Mouse (Mus musculus) layer of hippocampus, adult 18-20 months (tissue): Measurements from ENCODE around the gene Abhd10. TPM values are rescaled to one million over a fixed set of nuclear protein-coding genes. Genes with fewer than 3 reads are reported as not detected.

Source experiments
- DNase-seq, 2 experiments: peaks; one replicate each; pipeline ENCODE4 v3.0.0; 2022; ENCODE audit warnings: low spot score in 2 of 2
- total RNA-seq, 2 experiments: library from RNA; stranded (reverse); gene quantifications; 2 replicates each; pipeline ENCODE4 v1.2.3; 2021

The Abhd10 gene
- total RNA-seq, 2 experiments from 2014 or later, result 18.0 to 20.5 TPM

- DNase-seq, result no peak
These were observed 13.6 kb downstream of the Abhd10 start for GRCm38 (mm10) chr16:45729163-45729562.

- DNase-seq, result no peak
These were observed 18.0 kb downstream of the Abhd10 start for GRCm38 (mm10) chr16:45724742-45725102.

- DNase-seq, result peak; percentile 69 to 82
These were observed 18.6 kb downstream of the Abhd10 start, which contains the start of gene Tagln3 for GRCm38 (mm10) chr16:45724061-45724741. Gene Tagln3 (minus strand): TSS chr16:45724608.

GRCm38 (mm10) chr16:45723172-45723901, 19.4 kb downstream of the Abhd10 start:
- peak in 1 of 2 experiments; percentile 40 for DNase-seq

- peak; percentile 49 to 71 for DNase-seq
These were observed 20.2 kb downstream of the Abhd10 start for GRCm38 (mm10) chr16:45722460-45722951.

GRCm38 (mm10) chr16:45720022-45720630, 22.6 kb downstream of the Abhd10 start:
- no peak for DNase-seq

- DNase-seq, result no peak
These were observed 24.5 kb downstream of the Abhd10 start for GRCm38 (mm10) chr16:45718296-45718695.

GRCm38 (mm10) chr16:45714489-45715150, 28.1 kb downstream of the Abhd10 start:
- DNase-seq, result no peak

- DNase-seq, result no peak
These were observed 28.9 kb downstream of the Abhd10 start for GRCm38 (mm10) chr16:45713878-45714277.

GRCm38 (mm10) chr16:45713261-45713660, 29.5 kb downstream of the Abhd10 start:
- DNase-seq, result no peak

- no peak for DNase-seq
These were observed 31.5 kb downstream of the Abhd10 start for GRCm38 (mm10) chr16:45711263-45711662.

GRCm38 (mm10) chr16:45699301-45699700, 43.5 kb downstream of the Abhd10 start:
- DNase-seq, result no peak

- DNase-seq, result peak in 1 of 2 experiments; percentile 26
These were observed 44.8 kb downstream of the Abhd10 start for GRCm38 (mm10) chr16:45697996-45698395.

GRCm38 (mm10) chr16:45695445-45696160, 47.2 kb downstream of the Abhd10 start:
- no peak for DNase-seq

GRCm38 (mm10) chr16:45693558-45693957, 49.2 kb downstream of the Abhd10 start, which contains the start of gene Tmprss7:
Gene Tmprss7 (minus strand): TSS chr16:45693658.
- DNase-seq, result no peak

GRCm38 (mm10) chr16:45692851-45693250, 49.9 kb downstream of the Abhd10 start:
- no peak for DNase-seq

GRCm38 (mm10) chr16:45690178-45690577, 52.6 kb downstream of the Abhd10 start:
- DNase-seq, result peak; percentile 43 to 75

- no peak for DNase-seq
These were observed 55.9 kb downstream of the Abhd10 start for GRCm38 (mm10) chr16:45686833-45687232.

- DNase-seq, result no peak
These were observed 57.5 kb downstream of the Abhd10 start for GRCm38 (mm10) chr16:45685295-45685694.

GRCm38 (mm10) chr16:45684815-45685214, 57.9 kb downstream of the Abhd10 start:
- peak; percentile 53 to 78 for DNase-seq
